Mouse (Mus musculus) MEL (cell line): ENCODE data around the gene Tbc1d16.

Experiments
- MXI1 ChIP-seq: IDR thresholded peaks from 2 replicates; pipeline ENCODE4 v1.6.1; 2011; ENCODE audit warnings: mild to moderate bottlenecking, low read depth, low read length, improper control_type of control experiment
- MYB ChIP-seq: IDR thresholded peaks from 2 replicates; pipeline ENCODE4 v1.6.1; 2011; ENCODE audit warnings: mild to moderate bottlenecking, low read depth, low read length, improper control_type of control experiment
- SMC3 ChIP-seq: IDR thresholded peaks from 2 replicates; pipeline ENCODE4 v1.6.1; 2011; ENCODE audit warnings: low read depth, low read length, improper control_type of control experiment

DNA sequence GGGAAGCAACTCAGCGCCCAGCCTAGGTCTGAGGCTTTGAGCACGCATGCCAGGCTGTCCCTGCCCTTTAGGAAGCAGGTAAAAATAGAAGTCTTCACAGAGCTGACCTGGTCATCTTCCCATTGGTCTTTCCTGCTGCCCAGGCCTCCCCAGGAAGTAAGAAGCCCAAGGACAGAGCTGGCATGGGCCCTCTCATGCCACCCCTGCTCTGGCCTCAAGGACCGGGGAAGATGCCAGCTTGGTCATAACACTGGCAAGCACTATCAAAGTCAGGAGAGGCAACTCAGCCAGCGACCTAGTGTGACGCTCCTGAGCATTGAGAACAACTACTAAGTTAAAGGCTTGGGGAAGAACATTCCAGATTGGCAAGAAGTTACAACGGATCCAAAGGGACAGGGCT, 103.8 kb downstream of the Tbc1d16 start:
- TF ChIP-seq SMC3, result no peak
- no peak for TF ChIP-seq MXI1
- TF ChIP-seq MYB, result no peak
